Mouse (Mus musculus): ENCODE results near the gene Maneal.

GRCm38 (mm10) chr4:124882151-124882729 is 20.3 kb upstream of the Maneal start:
- TF ChIP-seq CTCF (conservative IDR thresholded peaks at IDR 0.05; ENCODE audit: insufficient read depth, insufficient read length, low read depth, low read length) = no peak
- no peak for TF ChIP-seq POLR2A (IDR thresholded peaks at IDR 0.05; ENCODE audit: low read depth, low read length)
